In genomic region chr7:5047313-5047712, GRCm38 (mm10) we compare ENCODE assay signal across 8 mouse cellular contexts.
DNase-seq lines count a peak whose midpoint lies in the region.

No protein-coding gene starts in this region.

- peak; percentile 34 for DNase-seq in cerebellum, adult 9-11 months
- no peak for DNase-seq in cerebellum, postnatal 36 days
- peak; percentile 32 to 40 for DNase-seq in kidney, postnatal 36 days
- DNase-seq in kidney, postnatal 4 days, result no peak
- peak; percentile 48 for DNase-seq in R1 (ENCODE audit: low read depth, low spot score)
- peak; percentile 80 for DNase-seq in lung, postnatal 36 days
- DNase-seq in urinary bladder, postnatal 25 days (ENCODE audit: low spot score), result no peak
- no peak for DNase-seq in urinary bladder, postnatal 14 days (ENCODE audit: low spot score)

Comparison
In these comparisons a context has a peak if more than half of its experiments do, and no peak if none do; other contexts are left out.
1. DNase-seq: peak in cerebellum, adult 9-11 months (single experiment), kidney, postnatal 36 days (2 of 2), R1 (single experiment) and lung, postnatal 36 days (single experiment); none in cerebellum, postnatal 36 days (0 of 2), kidney, postnatal 4 days (0 of 2), urinary bladder, postnatal 25 days (single experiment) and urinary bladder, postnatal 14 days (single experiment).